9 mouse cellular contexts compared by ENCODE assay signal in the genomic region with DNA sequence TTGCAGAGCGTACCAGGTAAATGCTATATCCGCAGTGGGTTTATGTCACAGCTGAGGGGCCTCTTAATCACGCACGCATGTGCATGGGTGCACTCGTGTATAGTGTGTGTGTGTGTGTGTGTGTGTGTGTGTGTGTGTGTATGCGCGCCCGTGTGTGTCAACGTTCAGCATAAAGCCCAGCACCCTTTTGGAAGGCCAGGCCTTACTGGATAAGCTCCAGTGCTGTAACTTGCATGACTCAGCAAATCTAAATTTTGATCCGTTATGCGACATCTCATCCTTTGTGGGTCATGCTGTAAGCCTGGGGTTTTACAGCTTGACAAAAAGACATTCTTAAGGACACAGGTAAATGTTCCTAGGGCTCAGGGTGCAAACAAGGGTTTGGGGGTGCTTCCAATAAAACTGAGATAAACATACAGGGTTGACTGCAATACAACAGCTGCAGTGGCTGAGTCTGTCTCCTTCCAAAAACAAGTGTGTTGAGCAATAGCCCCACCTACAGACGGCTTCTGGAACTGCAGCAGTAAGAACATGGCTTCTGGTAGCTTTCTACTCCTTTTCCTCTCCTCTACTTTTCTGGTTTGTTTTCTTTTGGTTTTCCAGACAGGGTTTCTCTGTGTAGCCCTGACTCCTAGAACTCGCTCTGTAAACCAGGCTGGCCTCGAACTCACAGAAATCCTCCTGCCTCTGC. TPM values are rescaled to one million over a fixed set of nuclear protein-coding genes. Genes with fewer than 3 reads are reported as not detected.
DNase-seq lines count a peak whose midpoint lies in the region; ATAC-seq and TF ChIP-seq lines count a peak whose summit lies in the region.
"Had no signal": no experiment of that assay in that cellular context is flagged by ENCODE, and none has a peak within 500 bp of the region (broad histone marks: within the 10 kb centered on the region; RNA-seq: fewer than 3 reads in every experiment).

No protein-coding gene starts in this region.

- no peaks in the 10 kb centered on the region for H3K4me1 ChIP-seq in liver, postnatal 0 days (ENCODE audit: insufficient read depth)
- H3K4me1 ChIP-seq: limb, embryonic 15.5 days had no signal

- 64% methylated on average over 14 of the region's 14 CpGs for WGBS in large intestine, adult 2 months
- WGBS in liver, postnatal 0 days (ENCODE audit: insufficient replicate concordance): 58% methylated on average over 14 of the region's 14 CpGs

- DNase-seq in CD8-positive naive resting alpha-beta T cell, adult 2 months (ENCODE audit: low read depth in 2 of 2, low spot score in 2 of 2): peak; percentile 62 to 74
- DNase-seq in adrenal gland, adult 2 months: peak; percentile 67
- peak; percentile 66 for DNase-seq in embryo, embryonic 11.5 days (ENCODE audit: low read depth, low spot score)
- DNase-seq in gonadal fat pad, adult 2 months (ENCODE audit: low read depth): peak; percentile 10
- DNase-seq in large intestine, adult 2 months (ENCODE audit: low read depth, low spot score): peak; percentile 42
- DNase-seq in liver, postnatal 0 days: peak; percentile 86
- DNase-seq in ovary, postnatal 14 days (ENCODE audit: low spot score): peak; percentile 56
- peak; percentile 86 for DNase-seq in thymus, postnatal 25 days

- H3K4me2 ChIP-seq in liver, postnatal 0 days (ENCODE audit: low read depth, low read length): no peak overlapping the region
- H3K4me2 ChIP-seq: limb, embryonic 15.5 days had no signal

- ATAC-seq in liver, postnatal 0 days: peak; percentile 72

- no peak overlapping the region for H3K4me3 ChIP-seq in liver, postnatal 0 days (ENCODE audit: low read depth, low read length)
- H3K4me3 ChIP-seq: limb, embryonic 15.5 days had no signal

- H3K36me3 ChIP-seq in liver, postnatal 0 days (replicated peaks; ENCODE audit: insufficient read depth, low read length): no peaks in the 10 kb centered on the region
- H3K36me3 ChIP-seq: limb, embryonic 15.5 days had no signal

- H3K9ac ChIP-seq in liver, postnatal 0 days (replicated peaks): no peak overlapping the region
- H3K9ac ChIP-seq: limb, embryonic 15.5 days had no signal

- no peak for TF ChIP-seq EP300 in liver, postnatal 0 days (IDR thresholded peaks at IDR 0.05; ENCODE audit: low read depth)

- H3K9me3 ChIP-seq in liver, postnatal 0 days (ENCODE audit: low read length): no peaks in the 10 kb centered on the region
- H3K9me3 ChIP-seq: limb, embryonic 15.5 days had no signal

- H3K27me3 ChIP-seq in liver, postnatal 0 days (ENCODE audit: insufficient read depth, low read length): no peaks in the 10 kb centered on the region
- H3K27me3 ChIP-seq: limb, embryonic 15.5 days had no signal

- TF ChIP-seq CTCF in liver, postnatal 0 days (IDR thresholded peaks at IDR 0.05; ENCODE audit: low read depth): peak; percentile 96

- no peak overlapping the region for H3K27ac ChIP-seq in liver, postnatal 0 days (ENCODE audit: low read depth)
- H3K27ac ChIP-seq: limb, embryonic 15.5 days had no signal

RNA-seq across cellular contexts. Expression of a gene that starts 28.2 kb away (rescaled TPM):
- total RNA-seq in adrenal gland, adult 2 months (2021): not detected
- not detected in 2 replicates for polyA plus RNA-seq in adrenal gland, adult 2 months (2012; rRNA removed)
- polyA plus RNA-seq in gonadal fat pad, adult 2 months (2012; rRNA removed): 0.24 and 0.58 TPM in 2 replicates
- polyA plus RNA-seq in large intestine, adult 2 months (2012; rRNA removed): 0.16 TPM in 1 of 2 replicates, not detected in the other
- 0.04 and 0.06 TPM in 2 replicates for polyA plus RNA-seq in liver, postnatal 0 days (2015; fragmentation: Nextera tagmentation; extraction: Ambion mirVana)
- polyA plus RNA-seq: limb, embryonic 15.5 days had no signal

Comparison
In these comparisons a context has a peak if more than half of its experiments do, and no peak if none do; other contexts are left out.
1. DNase-seq: peak in every context shown above with its lines; median percentile 86 in liver, postnatal 0 days; 86 in thymus, postnatal 25 days; 68 in CD8-positive naive resting alpha-beta T cell, adult 2 months; 67 in adrenal gland, adult 2 months; 66 in embryo, embryonic 11.5 days; 56 in ovary, postnatal 14 days; 42 in large intestine, adult 2 months; 10 in gonadal fat pad, adult 2 months.